Comparison of ENCODE assay signal across 8 mouse cellular contexts in the genomic region with DNA sequence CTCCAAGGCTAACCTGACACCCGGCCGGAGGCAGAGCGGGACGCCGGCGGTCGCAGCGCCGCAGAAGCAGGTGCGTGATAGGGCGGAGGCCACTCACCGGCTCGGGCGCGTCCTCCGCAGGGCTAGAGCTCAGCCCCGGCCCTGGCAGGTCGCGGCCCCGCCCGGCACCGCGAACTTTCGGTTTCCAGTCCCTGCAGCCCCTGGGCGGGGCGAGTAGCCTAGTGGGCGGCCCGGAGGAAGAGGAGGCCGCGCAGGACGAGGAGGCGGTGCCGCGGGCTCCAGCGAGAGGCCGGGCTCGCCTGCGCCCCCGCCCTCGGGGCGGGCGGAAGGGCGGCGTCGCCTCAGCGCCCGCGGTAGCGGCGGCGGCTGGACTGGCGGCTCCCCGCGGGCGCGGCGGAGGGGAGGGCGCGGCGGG. TPM values are rescaled to one million over a fixed set of nuclear protein-coding genes. Genes with fewer than 3 reads are reported as not detected.
DNase-seq lines count a peak whose midpoint lies in the region; ATAC-seq lines count a peak whose summit lies in the region.

No protein-coding gene starts in this region.

- WGBS in hindbrain, embryonic 11.5 days = 0% methylated on average over 16 of the region's 60 CpGs

- peak overlapping the region; percentile 98 for H3K9ac ChIP-seq in hindbrain, embryonic 11.5 days (ENCODE audit: low read depth, low read length)

- H3K36me3 ChIP-seq in hindbrain, embryonic 11.5 days (ENCODE audit: control insufficient read depth, insufficient read depth, low read length) = peaks cover 15% of the 10 kb centered on the region

- peaks cover 13% of the 10 kb centered on the region for H3K4me1 ChIP-seq in hindbrain, embryonic 11.5 days (replicated peaks; ENCODE audit: control insufficient read depth, insufficient read depth, low read length)

- peak overlapping the region; percentile 88 for H3K4me3 ChIP-seq in hindbrain, embryonic 11.5 days (ENCODE audit: low read depth, low read length)

- peak overlapping the region; percentile 74 for H3K4me2 ChIP-seq in hindbrain, embryonic 11.5 days (replicated peaks; ENCODE audit: low read depth, low read length)

- H3K9me3 ChIP-seq in hindbrain, embryonic 11.5 days (ENCODE audit: control insufficient read depth, low read length) = no peaks in the 10 kb centered on the region

- peak; percentile 92 for ATAC-seq in hindbrain, embryonic 11.5 days (ENCODE audit: low FRiP score)

- peak; percentile 97 for DNase-seq in MN1 (ENCODE audit: low spot score)
- peak; percentile 86 for DNase-seq in cerebellum, adult 8-10 months
- DNase-seq in frontal cortex, adult 2 months (ENCODE audit: extremely low spot score in 1 of 2, low spot score in 1 of 2) = peak; percentile 61 to 84
- DNase-seq in hindbrain, embryonic 11.5 days (ENCODE audit: low spot score) = peak; percentile 89
- DNase-seq in left cerebral cortex, adult 11 months (ENCODE audit: low spot score) = peak; percentile 89
- peak; percentile 96 to 99 for DNase-seq in lung, postnatal 4 days
- peak; percentile 94 for DNase-seq in retina, postnatal 1 day
- peak; percentile 95 for DNase-seq in thymus, postnatal 4 days

- H3K27me3 ChIP-seq in hindbrain, embryonic 11.5 days (ENCODE audit: control insufficient read depth, insufficient read depth, low read length) = no peaks in the 10 kb centered on the region

- peak overlapping the region; percentile 92 for H3K27ac ChIP-seq in hindbrain, embryonic 11.5 days (ENCODE audit: low read depth, low read length)

RNA-seq across cellular contexts. Expression of gene Znfx1, which starts 0.3 kb away (rescaled TPM):
- 30.0 and 31.2 TPM in 2 replicates for polyA plus RNA-seq in frontal cortex, adult 2 months (2012; rRNA removed)
- 4.9 and 6.5 TPM in 2 replicates for polyA plus RNA-seq in hindbrain, embryonic 11.5 days (2014; fragmentation: Nextera tagmentation; extraction: Ambion mirVana)

RNA-seq across cellular contexts. Expression of gene Ddx27, which starts 47.5 kb away (rescaled TPM):
- polyA plus RNA-seq in frontal cortex, adult 2 months (2012; rRNA removed) = 36.7 and 42.6 TPM in 2 replicates
- 37.9 and 40.4 TPM in 2 replicates for polyA plus RNA-seq in hindbrain, embryonic 11.5 days (2014; fragmentation: Nextera tagmentation; extraction: Ambion mirVana)

Comparison
In these comparisons a context has a peak if more than half of its experiments do, and no peak if none do; other contexts are left out.
1. Peak in every context shown above with its lines: DNase-seq, ATAC-seq, H3K4me3 ChIP-seq and H3K27ac ChIP-seq.